Mouse (Mus musculus) heart, postnatal 0 days (tissue): ENCODE data around the gene Rnasek. TPM values are rescaled to one million over a fixed set of nuclear protein-coding genes. Genes with fewer than 3 reads are reported as not detected.

ENCODE experiments used
- ATAC-seq: fragments of 200-750 bp; cut with Nextera tagmentation; 2 replicates; pipeline ENCODE4 v1.8.0; 2017; ENCODE audit warnings: low read depth, moderate number of reproducible peaks, moderate library complexity; ENCODE audit not compliant: insufficient read depth
- DNase-seq: peaks from one replicate; pipeline ENCODE4 v3.0.0-alpha.2; 2016; ENCODE audit warnings: low spot score
- H3K27ac ChIP-seq: fragments of 300-500 bp; sonication (generic); 2 replicates; pipeline ENCODE4 v1.5.1; 2014; ENCODE audit warnings: low read depth, mild to moderate bottlenecking
- H3K27me3 ChIP-seq: fragments of 300-500 bp; sonication (generic); 2 replicates; pipeline ENCODE4 v1.6.1; 2014; ENCODE audit warnings: low read length, mixed read lengths; ENCODE audit not compliant: control insufficient read depth, insufficient read depth
- H3K36me3 ChIP-seq: fragments of 300-500 bp; sonication (generic); replicated peaks from 2 replicates; pipeline ENCODE4 v1.6.1; 2014; ENCODE audit warnings: low read length, mixed read lengths; ENCODE audit not compliant: control insufficient read depth, insufficient read depth
- H3K4me1 ChIP-seq: fragments of 300-500 bp; sonication (generic); 2 replicates; pipeline ENCODE4 v1.6.1; 2014; ENCODE audit warnings: antibody characterized with exemption; ENCODE audit not compliant: control insufficient read depth, insufficient read depth
- H3K4me2 ChIP-seq: fragments of 300-500 bp; sonication (generic); 2 replicates; pipeline ENCODE4 v1.6.1; 2014; ENCODE audit warnings: low read depth, mild to moderate bottlenecking, low read length, moderate library complexity
- H3K4me3 ChIP-seq: fragments of 300-500 bp; sonication (generic); 2 replicates; pipeline ENCODE4 v1.5.1; 2014; ENCODE audit warnings: low read depth, low read length
- H3K9ac ChIP-seq: fragments of 300-500 bp; sonication (generic); replicated peaks from 2 replicates; pipeline ENCODE4 v1.6.1; 2014; ENCODE audit warnings: low read depth, low read length, mixed read lengths
- H3K9me3 ChIP-seq: fragments of 300-500 bp; sonication (generic); replicated peaks from 2 replicates; pipeline ENCODE4 v1.6.1; 2016; ENCODE audit warnings: low read length; ENCODE audit not compliant: control insufficient read depth
- CTCF ChIP-seq: IDR thresholded peaks from 2 replicates; pipeline ENCODE4 v1.5.1; 2016; ENCODE audit warnings: antibody characterized with exemption, control low read depth, low read depth
- EP300 ChIP-seq: IDR thresholded peaks from 2 replicates; pipeline ENCODE4 v1.6.1; 2016; ENCODE audit warnings: antibody characterized with exemption, low read depth
- WGBS: fragments of 180-500 bp; shearing (Covaris S2); extraction: QIAGEN DNeasy Blood & Tissue Kit; methylation state at CpG from one replicate; pipeline ENCODE4 v1.1.7; 2014; 5-methylcytosine and 5-hydroxymethylcytosine counted together
- polyA plus RNA-seq: library from polyadenylated mRNA; unstranded; fragments of >200 nt; fragmentation: Nextera tagmentation; extraction: Ambion mirVana; gene quantifications from 2 replicates; pipeline ENCODE4 v1.2.1, GENCODE M21; 2015
- total RNA-seq: library from RNA; depleted of rRNA; stranded (reverse); fragments of >200 nt; gene quantifications from 2 replicates; pipeline ENCODE4 v1.2.3, GENCODE M21; 2014; ENCODE audit warnings: low replicate concordance; rRNA removed

The Rnasek gene
- total RNA-seq (13.1 and 75.0 TPM in 2 replicates), polyA plus RNA-seq (311 and 336 TPM in 2 replicates)

- ATAC-seq = peak; percentile 32
- peak within 1 kb of the TSS; percentile 90 for H3K4me2 ChIP-seq
- H3K9ac ChIP-seq = peak within 1 kb of the TSS; percentile 88
- no peak for TF ChIP-seq CTCF
- peak; percentile 75; the same call in 1 of the 2 replicates for TF ChIP-seq EP300
- peaks cover 7% of the 10 kb centered on the region; the same call in 1 of the 2 replicates for H3K36me3 ChIP-seq
- WGBS = under 1% methylated on average over 29 of the region's 35 CpGs
- H3K4me1 ChIP-seq = peaks cover 23% of the 10 kb centered on the region
- no peaks in the 10 kb centered on the region for H3K27me3 ChIP-seq
- H3K27ac ChIP-seq = peak within 1 kb of the TSS; percentile 94
- no peaks in the 10 kb centered on the region for H3K9me3 ChIP-seq
- peak; percentile 88 for DNase-seq
- peak within 1 kb of the TSS; percentile 72 for H3K4me3 ChIP-seq
Observed at GRCm38 (mm10) chr11:70239541-70240279, at the start of gene Rnasek, which contains the start of gene Gm21988. TSS of gene Rnasek (minus strand) at chr11:70239842. TSS of gene Gm21988 (minus strand) at chr11:70239830.

- H3K27ac ChIP-seq = no peak overlapping the region
- TF ChIP-seq CTCF (no peak), EP300 (no peak)
- H3K9ac ChIP-seq = no peak overlapping the region
- 32% methylated on average over 6 of the region's 6 CpGs for WGBS
- H3K4me3 ChIP-seq = no peak overlapping the region
- no peak overlapping the region for H3K4me2 ChIP-seq
- H3K9me3 ChIP-seq = no peaks in the 10 kb centered on the region
- H3K36me3 ChIP-seq = no peaks in the 10 kb centered on the region
- no peaks in the 10 kb centered on the region for H3K27me3 ChIP-seq
- ATAC-seq (no peak), DNase-seq (no peak)
- H3K4me1 ChIP-seq = no peaks in the 10 kb centered on the region
Observed at GRCm38 (mm10) chr11:70289236-70289635, 49.6 kb upstream of the Rnasek start.

- 88% methylated on average over 10 of the region's 10 CpGs for WGBS
- no peaks in the 10 kb centered on the region for H3K9me3 ChIP-seq
- ATAC-seq (no peak), DNase-seq (no peak)
- no peak for TF ChIP-seq EP300
- TF ChIP-seq CTCF = no peak
- H3K9ac ChIP-seq = no peak overlapping the region
- H3K4me1 ChIP-seq = no peaks in the 10 kb centered on the region
- H3K4me2 ChIP-seq = no peak overlapping the region
- no peak overlapping the region for H3K4me3 ChIP-seq
- H3K27ac ChIP-seq = no peak overlapping the region
- H3K27me3 ChIP-seq = no peaks in the 10 kb centered on the region
- H3K36me3 ChIP-seq = no peaks in the 10 kb centered on the region
Observed at GRCm38 (mm10) chr11:70288102-70288501, 48.5 kb upstream of the Rnasek start.

GRCm38 (mm10) chr11:70285686-70286085 is 46.0 kb upstream of the Rnasek start:
- 55% methylated on average over 5 of the region's 5 CpGs for WGBS

DNA sequence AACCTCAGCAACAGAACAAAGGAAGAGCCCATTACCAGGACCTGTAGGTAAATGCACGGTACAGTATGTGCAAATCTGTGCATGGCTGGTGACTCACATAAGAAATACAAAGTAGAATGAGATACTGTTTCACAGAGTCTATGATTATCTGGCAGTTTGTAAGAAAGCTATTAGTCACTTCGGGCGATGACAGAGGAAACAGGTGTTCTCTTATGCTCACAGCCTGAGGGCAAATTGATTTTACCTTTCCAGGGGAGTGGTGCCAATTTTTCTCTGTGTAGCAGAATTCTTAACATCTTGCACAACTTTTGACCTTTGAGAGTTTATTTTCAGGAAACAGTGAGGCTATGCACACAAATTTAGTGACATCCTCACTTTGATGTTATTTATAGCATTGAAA is 45.1 kb upstream of the Rnasek start:
- no peak overlapping the region for H3K27ac ChIP-seq
- no peaks in the 10 kb centered on the region for H3K27me3 ChIP-seq
- 59% methylated on average over 3 of the region's 3 CpGs for WGBS
- H3K4me2 ChIP-seq = no peak overlapping the region
- H3K36me3 ChIP-seq = no peaks in the 10 kb centered on the region
- no peak for DNase-seq
- H3K9ac ChIP-seq = no peak overlapping the region
- H3K9me3 ChIP-seq = no peaks in the 10 kb centered on the region
- TF ChIP-seq EP300 (no peak), CTCF (no peak)
- no peak overlapping the region for H3K4me3 ChIP-seq
- no peak for ATAC-seq
- H3K4me1 ChIP-seq = no peaks in the 10 kb centered on the region

More at GRCm38 (mm10) chr11:70285686-70286085, 46.0 kb upstream of the Rnasek start:
- Histone ChIP-seq H3K9ac (no peak overlapping the region), H3K27ac (no peak overlapping the region), H3K36me3 (no peaks in the 10 kb centered on the region), H3K4me2 (no peak overlapping the region), H3K27me3 (no peaks in the 10 kb centered on the region), H3K4me3 (no peak overlapping the region), H3K9me3 (no peaks in the 10 kb centered on the region), H3K4me1 (no peaks in the 10 kb centered on the region)
- DNase-seq (no peak), ATAC-seq (no peak)
- TF ChIP-seq CTCF (no peak), EP300 (no peak)

- no peak overlapping the region for H3K9ac ChIP-seq
- no peak for TF ChIP-seq EP300
- TF ChIP-seq CTCF = no peak
Observed at GRCm38 (mm10) chr11:70283666-70284065, 44.0 kb upstream of the Rnasek start.

More at GRCm38 (mm10) chr11:70283666-70284065, 44.0 kb upstream of the Rnasek start:
- ATAC-seq = no peak
- Histone ChIP-seq H3K9me3 (no peaks in the 10 kb centered on the region), H3K4me3 (no peak overlapping the region), H3K36me3 (no peaks in the 10 kb centered on the region), H3K4me1 (no peaks in the 10 kb centered on the region), H3K4me2 (no peak overlapping the region), H3K27ac (no peak overlapping the region), H3K27me3 (no peaks in the 10 kb centered on the region)
- 68% methylated on average over 4 of the region's 4 CpGs for WGBS
- DNase-seq = no peak
